Mouse (Mus musculus) heart, embryonic 14.5 days (tissue): ENCODE measurements at regions not wholly inside any gene's neighbourhood (a gene's known extent, or its start where the extent isn't known, plus 50 kb on each side); places are given as distances from the start of the nearest gene placed in this dataset.

Source experiments
- ATAC-seq: fragments of 200-750 bp; cut with Nextera tagmentation; 2 replicates; pipeline ENCODE4 v1.8.0; 2017; ENCODE audit warnings: low read depth, moderate TSS enrichment; ENCODE audit not compliant: insufficient number of reproducible peaks, insufficient read depth, low FRiP score
- H3K27ac ChIP-seq, 2 experiments: fragments of 200-500 bp in 1 of 2; fragments of 300-500 bp in 1 of 2; sonication (generic) in 1 of 2; replicated peaks in 1 of 2; 2 replicates each; pipeline ENCODE4 v1.5.1; 2012 to 2014; ENCODE audit warnings: low read depth in 2 of 2, low read length in 2 of 2, control low read depth in 1 of 2, mild to moderate bottlenecking in 1 of 2, mixed read lengths in 1 of 2; ENCODE audit not compliant: control insufficient read depth in 1 of 2, insufficient read depth in 1 of 2
- H3K27me3 ChIP-seq: fragments of 300-500 bp; sonication (generic); 2 replicates; pipeline ENCODE4 v1.6.1; 2014; ENCODE audit warnings: mild to moderate bottlenecking, low read length, control low read depth; ENCODE audit not compliant: control insufficient read depth, insufficient read depth
- H3K36me3 ChIP-seq: fragments of 300-500 bp; sonication (generic); 2 replicates; pipeline ENCODE4 v1.6.1; 2014; ENCODE audit warnings: mild to moderate bottlenecking, control low read depth, low read length, mixed read lengths; ENCODE audit not compliant: control insufficient read depth, insufficient read depth
- H3K4me1 ChIP-seq, 2 experiments: fragments of 200-500 bp in 1 of 2; fragments of 300-500 bp in 1 of 2; sonication (generic) in 1 of 2; 2 replicates each; pipeline ENCODE4 v1.6.1; 2012 to 2014; ENCODE audit warnings: low read length in 2 of 2, control low read depth in 1 of 2, mixed read lengths in 1 of 2; ENCODE audit not compliant: control insufficient read depth in 2 of 2, insufficient read depth in 2 of 2
- H3K4me2 ChIP-seq: fragments of 300-500 bp; sonication (generic); 2 replicates; pipeline ENCODE4 v1.6.1; 2014; ENCODE audit warnings: mild to moderate bottlenecking, low read length
- H3K4me3 ChIP-seq, 2 experiments: fragments of 200-500 bp in 1 of 2; fragments of 300-500 bp in 1 of 2; sonication (generic) in 1 of 2; 2 replicates each; pipeline ENCODE4 v1.5.1; 2012 to 2014; ENCODE audit warnings: low read length in 2 of 2, mild to moderate bottlenecking in 2 of 2, control low read depth in 1 of 2, low read depth in 1 of 2, moderate library complexity in 1 of 2; ENCODE audit not compliant: control insufficient read depth in 1 of 2, insufficient read depth in 1 of 2
- H3K9ac ChIP-seq: fragments of 300-500 bp; sonication (generic); 2 replicates; pipeline ENCODE4 v1.6.1; 2014; ENCODE audit warnings: mild to moderate bottlenecking, low read length
- H3K9me3 ChIP-seq: fragments of 300-500 bp; sonication (generic); 2 replicates; pipeline ENCODE4 v1.6.1; 2016; ENCODE audit warnings: low read length, control low read depth; ENCODE audit not compliant: control insufficient read depth
- WGBS: fragments of 180-500 bp; shearing (Covaris S2); extraction: QIAGEN DNeasy Blood & Tissue Kit; methylation state at CpG from one replicate; pipeline ENCODE4 v1.1.7; 2014; 5-methylcytosine and 5-hydroxymethylcytosine counted together

DNA sequence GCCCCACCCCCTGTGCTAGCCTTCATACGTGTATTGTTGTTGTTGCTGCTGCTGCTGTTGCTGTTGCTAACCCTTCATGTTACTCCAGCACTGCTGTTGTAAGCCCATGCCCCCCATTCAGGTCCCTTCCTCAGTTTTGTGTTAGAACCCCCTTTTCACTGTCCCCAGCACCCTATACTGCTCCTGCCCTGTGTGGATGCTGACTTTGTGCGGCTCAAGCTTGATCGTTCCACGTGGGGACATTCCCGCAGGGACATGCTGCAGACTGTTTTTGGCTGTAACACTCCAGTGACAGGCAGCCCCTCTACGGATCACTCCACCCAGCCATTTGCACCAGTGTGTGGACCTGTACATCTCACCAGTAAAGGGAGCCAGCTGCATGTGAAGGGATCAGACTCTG is 142.7 kb upstream of the Tmem45b start:
- H3K9me3 ChIP-seq = no peaks in the 10 kb centered on the region
- ATAC-seq = no peak
- H3K4me1 ChIP-seq = peaks cover 3 to 6% of the 10 kb centered on the region in 2 experiments; a peak in 2 of 4 replicates
- H3K4me2 ChIP-seq = no peak overlapping the region
- H3K27me3 ChIP-seq = no peaks in the 10 kb centered on the region
- no peaks in the 10 kb centered on the region for H3K36me3 ChIP-seq
- WGBS = 85% methylated on average over 6 of the region's 6 CpGs
- no peak overlapping the region for H3K4me3 ChIP-seq
- no peak overlapping the region for H3K27ac ChIP-seq
- H3K9ac ChIP-seq = no peak overlapping the region

DNA sequence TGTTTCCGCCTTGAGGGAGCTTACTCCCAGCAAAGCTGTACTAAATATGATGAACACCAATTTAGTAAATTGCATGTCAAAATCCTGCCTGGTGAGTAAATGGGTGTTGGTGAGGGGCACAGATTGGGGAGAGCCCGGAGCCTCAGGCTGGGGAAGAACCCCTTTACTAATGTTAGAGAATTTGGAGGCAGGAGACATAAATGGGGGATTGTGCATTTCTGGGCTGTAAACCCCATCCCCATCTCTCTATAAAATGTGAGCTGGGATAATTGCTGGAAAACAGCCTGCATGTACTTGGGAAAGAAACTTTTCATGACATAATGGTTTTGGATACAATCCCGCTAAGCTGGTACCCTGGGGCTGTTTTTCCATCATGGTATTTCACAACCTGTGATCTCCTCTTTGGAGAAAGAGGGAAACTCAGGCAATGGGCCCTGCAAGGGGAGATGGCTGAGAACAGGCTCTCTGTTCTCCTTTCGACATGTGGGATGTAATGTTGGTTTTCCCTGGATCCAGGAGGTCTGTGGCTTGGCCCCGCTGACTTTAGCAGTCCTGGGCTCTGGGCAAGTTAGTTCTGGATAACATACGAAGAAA is 140.3 kb upstream of the Tmem45b start:
- no peak for ATAC-seq
- Histone ChIP-seq H3K4me2 (no peak overlapping the region), H3K4me1 (no peaks in the 10 kb centered on the region), H3K9ac (no peak overlapping the region), H3K27ac (no peak overlapping the region), H3K27me3 (no peaks in the 10 kb centered on the region), H3K4me3 (no peak overlapping the region), H3K9me3 (no peaks in the 10 kb centered on the region), H3K36me3 (no peaks in the 10 kb centered on the region)
- 78% methylated on average over 6 of the region's 6 CpGs for WGBS

GRCm38 (mm10) chr9:31602707-31603106 is 138.4 kb upstream of the Tmem45b start:
- Histone ChIP-seq H3K4me1 (no peaks in the 10 kb centered on the region), H3K9ac (no peak overlapping the region), H3K27me3 (no peaks in the 10 kb centered on the region), H3K9me3 (no peaks in the 10 kb centered on the region), H3K36me3 (no peaks in the 10 kb centered on the region), H3K4me2 (no peak overlapping the region), H3K27ac (no peak overlapping the region), H3K4me3 (no peak overlapping the region)
- no peak for ATAC-seq
- WGBS = 87% methylated on average over 4 of the region's 4 CpGs

DNA sequence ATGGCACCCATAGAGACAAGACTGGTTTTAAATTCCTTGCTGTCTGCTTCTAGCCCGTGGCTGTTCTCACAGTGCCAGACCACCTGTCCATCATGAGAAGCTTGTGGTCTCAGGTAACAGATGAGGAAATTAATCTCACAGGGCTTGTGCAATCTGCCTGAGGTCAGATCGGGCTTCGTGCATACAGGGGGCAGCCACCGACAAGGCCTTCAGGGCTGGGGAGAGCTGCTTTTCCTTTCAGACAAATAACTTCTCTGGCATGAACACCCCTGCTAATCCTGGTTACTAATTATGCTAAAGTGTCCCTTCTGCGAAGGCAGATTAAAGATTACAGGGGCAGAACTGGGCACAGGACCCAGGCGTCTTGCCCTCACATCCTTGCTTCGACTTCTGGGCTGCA is 130.8 kb upstream of the Tmem45b start:
- WGBS = 73% methylated on average over 7 of the region's 7 CpGs

GRCm38 (mm10) chr9:31587671-31588070 is 123.4 kb upstream of the Tmem45b start:
- Histone ChIP-seq H3K4me3 (no peak overlapping the region), H3K4me2 (no peak overlapping the region), H3K4me1 (no peaks in the 10 kb centered on the region), H3K9ac (no peak overlapping the region), H3K36me3 (no peaks in the 10 kb centered on the region), H3K27me3 (no peaks in the 10 kb centered on the region), H3K9me3 (no peaks in the 10 kb centered on the region), H3K27ac (no peak overlapping the region)
- no peak for ATAC-seq

More for the DNA sequence above, 130.8 kb upstream of the Tmem45b start:
- Histone ChIP-seq H3K27ac (no peak overlapping the region), H3K4me1 (no peaks in the 10 kb centered on the region), H3K9me3 (no peaks in the 10 kb centered on the region), H3K4me3 (no peak overlapping the region), H3K36me3 (no peaks in the 10 kb centered on the region), H3K27me3 (no peaks in the 10 kb centered on the region), H3K4me2 (no peak overlapping the region), H3K9ac (no peak overlapping the region)
- ATAC-seq = no peak

DNA sequence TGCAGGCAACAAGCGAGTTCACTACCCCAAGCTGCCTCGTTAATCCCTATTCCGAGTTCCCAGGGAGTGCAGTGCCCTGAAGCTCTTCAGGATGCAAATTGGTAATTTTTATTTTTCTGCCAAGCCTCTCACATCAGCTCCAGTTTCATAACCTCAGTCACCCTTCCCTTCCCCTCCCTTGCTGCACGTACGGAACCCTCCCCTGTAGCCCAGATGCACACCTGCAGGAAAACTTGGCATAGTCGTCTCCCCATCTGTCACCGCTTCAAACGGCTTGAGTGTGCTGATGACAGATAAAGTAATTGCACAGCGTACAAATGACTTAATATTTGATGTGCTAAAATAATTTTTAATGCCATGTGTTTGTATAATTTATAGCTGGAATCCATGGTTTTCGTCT is 119.7 kb upstream of the Tmem45b start:
- Histone ChIP-seq H3K4me1 (no peaks in the 10 kb centered on the region), H3K27ac (no peak overlapping the region), H3K4me3 (no peak overlapping the region), H3K4me2 (no peak overlapping the region), H3K9ac (no peak overlapping the region), H3K9me3 (no peaks in the 10 kb centered on the region), H3K27me3 (no peaks in the 10 kb centered on the region), H3K36me3 (no peaks in the 10 kb centered on the region)
- no peak for ATAC-seq
- 68% methylated on average over 10 of the region's 10 CpGs for WGBS

DNA sequence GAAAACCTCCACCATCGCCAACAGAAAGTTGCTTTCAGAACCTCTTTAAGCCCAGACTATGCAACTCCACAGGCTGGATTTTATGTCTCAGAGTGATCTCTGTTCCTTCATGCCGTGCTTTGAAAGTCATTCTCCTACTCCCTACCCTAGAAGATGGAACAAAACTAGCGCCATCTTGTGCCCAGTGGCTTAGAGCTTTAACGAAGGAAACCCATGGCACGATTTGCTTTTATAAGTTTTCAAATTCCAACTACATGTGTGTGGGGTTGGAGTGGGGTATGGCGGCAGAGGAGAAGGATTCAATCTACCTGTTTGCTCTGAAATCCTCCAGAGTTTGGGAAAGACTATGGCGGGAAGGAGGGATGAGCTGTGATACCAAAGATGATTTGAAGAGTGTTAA is 118.7 kb upstream of the Tmem45b start:
- WGBS = 64% methylated on average over 7 of the region's 7 CpGs
- Histone ChIP-seq H3K36me3 (no peaks in the 10 kb centered on the region), H3K9ac (no peak overlapping the region), H3K27ac (no peak overlapping the region), H3K27me3 (no peaks in the 10 kb centered on the region), H3K4me2 (no peak overlapping the region), H3K9me3 (no peaks in the 10 kb centered on the region), H3K4me1 (no peaks in the 10 kb centered on the region), H3K4me3 (no peak overlapping the region)
- no peak for ATAC-seq

GRCm38 (mm10) chr9:31578506-31579173 is 114.4 kb upstream of the Tmem45b start:
- Histone ChIP-seq H3K27ac (no peak overlapping the region), H3K4me2 (no peak overlapping the region), H3K4me3 (no peak overlapping the region), H3K4me1 (no peaks in the 10 kb centered on the region), H3K9ac (no peak overlapping the region), H3K36me3 (no peaks in the 10 kb centered on the region), H3K27me3 (no peaks in the 10 kb centered on the region), H3K9me3 (no peaks in the 10 kb centered on the region)
- 82% methylated on average over 8 of the region's 8 CpGs for WGBS
- ATAC-seq = no peak
